31 mouse cellular contexts compared by ENCODE assay signal in genomic region chr10:96120821-96121220, GRCm38 (mm10). TPM values are rescaled to one million over a fixed set of nuclear protein-coding genes. Genes with fewer than 3 reads are reported as not detected.
"Had no signal": no experiment of that assay in that cellular context is flagged by ENCODE, and none has a peak within 500 bp of the region (broad histone marks: within the 10 kb centered on the region; RNA-seq: fewer than 3 reads in every experiment).

No protein-coding gene starts in this region.

- H3K4me3 ChIP-seq: limb, embryonic 12.5 days; limb, embryonic 15.5 days; megakaryocyte, embryonic 14.5 days; midbrain, embryonic 10.5 days; midbrain, embryonic 13.5 days had no signal

- H3K36me3 ChIP-seq: limb, embryonic 12.5 days; limb, embryonic 15.5 days; midbrain, embryonic 10.5 days; midbrain, embryonic 13.5 days had no signal

- H3K27me3 ChIP-seq: limb, embryonic 12.5 days; limb, embryonic 15.5 days; megakaryocyte, embryonic 14.5 days; midbrain, embryonic 13.5 days had no signal

- H3K9ac ChIP-seq: limb, embryonic 12.5 days; limb, embryonic 15.5 days; liver, embryonic 14.5 days; liver, postnatal 0 days; lung, embryonic 14.5 days; midbrain, embryonic 13.5 days had no signal

- DNase-seq: kidney, postnatal 25 days; left cerebral cortex, postnatal 4 days; liver, postnatal 0 days; right cerebral cortex, adult 18-20 months; right cerebral cortex, postnatal 14 days; right cerebral cortex, postnatal 4 days; thymus, adult 2 months; thymus, postnatal 14 days; thymus, postnatal 4 days had no signal

- H3K9me3 ChIP-seq: limb, embryonic 12.5 days; limb, embryonic 15.5 days; midbrain, embryonic 10.5 days; midbrain, embryonic 13.5 days had no signal

- H3K4me2 ChIP-seq: limb, embryonic 12.5 days; limb, embryonic 15.5 days; liver, embryonic 11.5 days; lung, embryonic 14.5 days; midbrain, embryonic 13.5 days had no signal

- ATAC-seq: liver, postnatal 0 days; midbrain, embryonic 13.5 days; midbrain, embryonic 16.5 days had no signal

- H3K4me1 ChIP-seq: midbrain, embryonic 10.5 days; midbrain, embryonic 13.5 days had no signal

- H3K27ac ChIP-seq: kidney, postnatal 0 days; limb, embryonic 12.5 days; limb, embryonic 15.5 days; liver, embryonic 14.5 days; midbrain, embryonic 10.5 days; midbrain, embryonic 13.5 days; stomach, postnatal 0 days had no signal

RNA-seq across cellular contexts. Expression of gene Gm5426, which starts 15.6 kb away (rescaled TPM):
- total RNA-seq: layer of hippocampus, adult 8-10 months; layer of hippocampus, postnatal 10 days; left cerebral cortex, adult 8-10 months; left cerebral cortex, postnatal 14 days; left cerebral cortex, postnatal 4 days; monocyte, adult 5-6 weeks had no signal
- polyA plus RNA-seq: kidney, embryonic 14.5 days; kidney, postnatal 0 days; large intestine, adult 2 months; limb, embryonic 12.5 days; limb, embryonic 15.5 days; liver, embryonic 11.5 days; liver, embryonic 14.5 days; liver, postnatal 0 days; lung, embryonic 14.5 days; lung, postnatal 0 days; midbrain, embryonic 10.5 days; midbrain, embryonic 13.5 days; midbrain, embryonic 16.5 days; neural tube, embryonic 11.5 days; neural tube, embryonic 14.5 days; stomach, embryonic 14.5 days; stomach, postnatal 0 days; thymus, adult 2 months had no signal
